Comparison of ENCODE assay signal across 16 mouse cellular contexts in the genomic region with DNA sequence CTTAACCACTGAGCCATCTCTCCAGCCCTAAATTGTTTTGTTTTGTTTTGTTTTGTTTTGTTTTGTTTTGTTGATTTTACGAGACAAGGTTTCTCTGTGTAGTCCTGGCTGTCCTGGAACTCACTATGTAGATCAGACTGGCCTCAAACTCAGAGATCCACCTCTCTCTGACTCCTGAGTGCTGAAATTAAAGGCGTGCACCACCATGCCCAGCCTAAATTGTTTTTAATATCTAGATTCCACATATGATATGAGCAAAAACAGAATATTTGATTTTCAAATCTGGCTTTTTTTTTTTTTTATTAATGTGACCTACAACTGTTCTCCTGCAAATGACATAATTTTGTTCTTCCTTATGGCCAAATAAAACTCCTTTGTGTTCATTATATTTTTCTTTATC.
"Had no signal": no experiment of that assay in that cellular context is flagged by ENCODE, and none has a peak within 500 bp of the region (broad histone marks: within the 10 kb centered on the region; RNA-seq: fewer than 3 reads in every experiment).

No protein-coding gene starts in this region.

- DNase-seq: retina, postnatal 1 day; right cerebral cortex, adult 18-20 months; right cerebral cortex, postnatal 14 days; right cerebral cortex, postnatal 25 days; right cerebral cortex, postnatal 4 days; spleen, adult 18-20 months; thymus, adult 18-20 months; thymus, adult 2 months; thymus, postnatal 14 days; thymus, postnatal 25 days; thymus, postnatal 36 days; thymus, postnatal 4 days had no signal

- H3K4me3 ChIP-seq: neural tube, embryonic 13.5 days; neural tube, embryonic 15.5 days; stomach, embryonic 15.5 days had no signal

- H3K4me1 ChIP-seq: stomach, embryonic 15.5 days had no signal

- H3K36me3 ChIP-seq: neural tube, embryonic 13.5 days; neural tube, embryonic 15.5 days; stomach, embryonic 15.5 days had no signal

- H3K4me2 ChIP-seq: neural tube, embryonic 13.5 days; neural tube, embryonic 15.5 days; stomach, embryonic 15.5 days had no signal

- H3K27ac ChIP-seq: neural tube, embryonic 13.5 days; neural tube, embryonic 15.5 days; stomach, embryonic 15.5 days; stomach, postnatal 0 days had no signal

- H3K9me3 ChIP-seq: neural tube, embryonic 13.5 days; neural tube, embryonic 15.5 days; stomach, embryonic 15.5 days had no signal

- H3K9ac ChIP-seq: neural tube, embryonic 13.5 days; neural tube, embryonic 15.5 days; stomach, embryonic 15.5 days had no signal

- H3K27me3 ChIP-seq: neural tube, embryonic 13.5 days; neural tube, embryonic 15.5 days; stomach, embryonic 15.5 days had no signal
